Mouse (Mus musculus): Measurements from ENCODE around the gene Ear10. TPM values are rescaled to one million over a fixed set of nuclear protein-coding genes. Genes with fewer than 3 reads are reported as not detected.
"Not testable (repeated sequence)": the region's sequence is repeated elsewhere in the genome, so short reads cannot be mapped to it uniquely, and the experiment has no call there.

The Ear10 gene
- polyA plus RNA-seq, 1 experiment from 2014 or later: not detected

DNA sequence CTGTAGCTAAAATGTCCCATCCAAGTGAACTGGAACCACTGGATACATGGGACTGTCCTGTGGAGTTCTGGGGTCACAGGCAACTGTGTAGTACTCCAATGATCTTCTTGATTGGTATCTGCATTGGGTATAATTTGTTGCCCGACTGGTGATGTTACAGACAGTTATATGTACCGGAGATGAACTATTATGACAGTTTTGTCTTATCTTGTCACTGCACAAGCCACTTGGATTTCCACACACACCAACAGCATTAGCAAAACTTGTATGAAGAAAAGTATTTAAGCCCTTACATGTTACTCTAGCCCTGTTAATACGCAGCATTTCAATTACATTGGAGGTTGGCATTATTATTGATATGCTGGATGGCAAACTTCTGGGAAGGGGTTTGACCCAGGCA is 48.5 kb downstream of the Ear10 start:
- ATAC-seq (replicated peaks; ENCODE audit: insufficient number of reproducible peaks, low FRiP score, low TSS enrichment, low read depth); H3K4me2 ChIP-seq (ENCODE audit: low read depth, low read length); H3K36me3 ChIP-seq (replicated peaks; ENCODE audit: control insufficient read depth, insufficient read depth, low read depth, low read length); H3K9me3 ChIP-seq (replicated peaks; ENCODE audit: control insufficient read depth, low read length); H3K4me1 ChIP-seq (ENCODE audit: control insufficient read depth, insufficient read depth, low read length); DNase-seq (ENCODE audit: low spot score); H3K4me3 ChIP-seq (ENCODE audit: low read depth, low read length); H3K27me3 ChIP-seq (ENCODE audit: control insufficient read depth, insufficient read depth, low read length); H3K9ac ChIP-seq (replicated peaks; ENCODE audit: low read length); H3K27ac ChIP-seq (replicated peaks; ENCODE audit: low read depth, low read length): not testable (repeated sequence)
- 85% methylated on average over 3 of the region's 3 CpGs for WGBS

Other genes starting within 250 kb of the Ear10 start
- not detected in 2 replicates for gene Gm8165, start 246.4 kb downstream of the Ear10 start, polyA plus RNA-seq (2014; fragmentation: Nextera tagmentation; extraction: Ambion mirVana)
- gene Gm7324, start 225.7 kb downstream of the Ear10 start, polyA plus RNA-seq (2014; fragmentation: Nextera tagmentation; extraction: Ambion mirVana): 1.7 and 2.1 TPM in 2 replicates
- gene Gm16506, start 196.1 kb downstream of the Ear10 start, polyA plus RNA-seq (2014; fragmentation: Nextera tagmentation; extraction: Ambion mirVana): not detected in 2 replicates
- gene Gm6526, start 175.7 kb downstream of the Ear10 start, polyA plus RNA-seq (2014; fragmentation: Nextera tagmentation; extraction: Ambion mirVana): not detected in 2 replicates
- not detected in 2 replicates for gene Gm8180, start 138.8 kb downstream of the Ear10 start, polyA plus RNA-seq (2014; fragmentation: Nextera tagmentation; extraction: Ambion mirVana)
- gene Ear1, start 48.0 kb downstream of the Ear10 start, polyA plus RNA-seq (2014; fragmentation: Nextera tagmentation; extraction: Ambion mirVana): not detected in 2 replicates
- gene Gm8113, start 1.8 kb upstream of the Ear10 start, polyA plus RNA-seq (2014; fragmentation: Nextera tagmentation; extraction: Ambion mirVana): 14.2 and 16.7 TPM in 2 replicates
- not detected in 2 replicates for gene Ang5, start 33.5 kb upstream of the Ear10 start, polyA plus RNA-seq (2014; fragmentation: Nextera tagmentation; extraction: Ambion mirVana)
- gene Ang6, start 78.7 kb upstream of the Ear10 start, polyA plus RNA-seq (2014; fragmentation: Nextera tagmentation; extraction: Ambion mirVana): not detected in 2 replicates
- not detected in 2 replicates for gene Ear2, start 179.1 kb upstream of the Ear10 start, polyA plus RNA-seq (2014; fragmentation: Nextera tagmentation; extraction: Ambion mirVana)
- not detected in 2 replicates for gene Gm3327, start 200.3 kb upstream of the Ear10 start, polyA plus RNA-seq (2014; fragmentation: Nextera tagmentation; extraction: Ambion mirVana)